Mouse (Mus musculus) frontal cortex, postnatal 10 days (tissue): ENCODE measurements around the gene Tmem25.
"Not testable (repeated sequence)": the region's sequence is repeated elsewhere in the genome, so short reads cannot be mapped to it uniquely, and the experiment has no call there.

Experiments
- DNase-seq, 2 experiments: peaks; one replicate each; pipeline ENCODE4 v3.0.0; 2022; ENCODE audit warnings: low spot score in 2 of 2, mixed read lengths in 1 of 2

Tmem25 gene

GRCm38 (mm10) chr9:44772750-44773651 is 26.1 kb downstream of the Tmem25 start:
- peak; percentile 87 to 92 for DNase-seq

GRCm38 (mm10) chr9:44772392-44772749 is 26.7 kb downstream of the Tmem25 start:
- DNase-seq = no peak

DNA sequence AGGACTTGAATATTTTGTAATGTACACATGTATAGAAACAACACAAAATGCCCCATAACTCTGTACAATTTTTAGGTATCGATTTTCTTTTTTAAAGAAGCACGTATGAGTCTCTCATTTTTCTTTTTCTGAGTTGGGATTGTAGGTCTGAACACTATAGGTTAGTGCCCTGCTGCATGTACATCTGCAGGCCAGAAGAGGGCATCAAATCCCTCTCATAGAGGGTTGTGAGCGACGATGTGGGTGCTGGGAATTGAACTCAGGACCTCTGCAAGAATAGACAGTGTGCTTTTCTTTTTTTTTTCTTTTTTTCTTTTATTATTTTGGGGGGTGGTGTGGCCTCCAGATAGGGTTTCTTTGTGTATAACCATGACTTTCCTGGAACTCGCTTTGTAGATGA is 27.7 kb downstream of the Tmem25 start:
- DNase-seq = no peak

DNA sequence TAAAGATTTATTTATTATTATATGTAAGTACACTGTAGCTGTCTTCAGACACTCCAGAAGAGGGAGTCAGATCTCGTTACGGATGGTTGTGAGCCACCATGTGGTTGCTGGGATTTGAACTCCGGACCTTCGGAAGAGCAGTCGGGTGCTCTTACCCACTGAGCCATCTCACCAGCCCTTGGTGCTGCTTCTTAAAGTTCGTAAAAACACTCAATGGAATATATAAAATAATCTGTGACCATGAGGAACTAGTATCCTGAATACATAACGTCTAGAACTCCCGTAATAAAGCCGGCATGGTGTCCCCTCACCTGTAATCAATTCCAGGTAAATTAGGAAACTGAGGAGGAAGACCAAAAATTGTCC is 31.1 kb downstream of the Tmem25 start:
- not testable (repeated sequence) for DNase-seq

DNA sequence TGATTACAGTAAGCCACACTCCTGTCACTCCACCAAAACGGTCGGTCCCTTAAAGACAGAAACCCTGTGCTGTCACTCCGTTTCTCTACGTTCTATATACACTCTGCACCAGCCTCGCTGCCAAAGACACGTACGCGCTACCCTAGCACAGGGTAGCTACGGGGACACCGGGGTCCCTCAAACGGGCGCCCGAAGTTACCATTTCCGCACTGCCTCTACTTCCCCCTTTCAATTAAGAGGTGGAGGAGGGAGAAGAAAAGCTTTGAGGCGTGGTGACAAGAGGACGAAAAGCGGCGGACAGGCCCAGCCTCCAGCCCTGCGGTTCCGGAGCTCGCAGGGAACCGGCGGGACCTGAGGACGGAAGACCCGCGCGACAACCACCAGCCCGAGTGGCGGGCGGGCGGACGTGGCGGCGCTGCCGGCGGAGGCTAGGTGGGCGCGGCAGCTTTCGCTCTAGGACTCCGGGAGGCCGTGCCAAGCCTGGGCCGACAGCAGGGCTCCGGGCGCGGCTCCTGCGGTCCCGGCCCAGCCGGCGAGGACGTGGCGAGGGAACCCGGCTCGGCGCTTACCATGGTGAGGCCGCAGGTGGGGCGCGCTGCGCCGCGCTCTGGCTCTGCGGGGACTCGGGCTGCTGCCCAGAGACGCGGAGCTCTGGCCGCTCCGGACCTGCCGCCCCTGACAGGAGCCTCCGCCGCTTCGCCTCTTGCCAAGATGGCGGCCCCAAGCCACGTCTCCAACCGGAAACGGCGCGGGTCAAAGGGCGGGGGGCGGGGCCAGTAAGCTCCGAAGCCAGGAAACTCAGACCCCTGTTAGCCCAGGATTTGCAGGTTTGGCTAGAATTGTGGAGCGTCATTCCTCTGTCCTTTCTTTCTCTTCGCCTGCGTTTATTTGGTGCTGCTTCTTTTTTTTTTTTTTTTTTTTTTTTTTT is 31.7 kb downstream of the Tmem25 start, which contains the start of the genes Arcn1 and Ift46:
Arcn1 (minus strand) TSS at position 745 of the 928 bp plus-strand sequence.
Ift46 (plus strand) TSS at position 808 of the 928 bp plus-strand sequence.
- DNase-seq = peak; percentile 65 to 80

DNA sequence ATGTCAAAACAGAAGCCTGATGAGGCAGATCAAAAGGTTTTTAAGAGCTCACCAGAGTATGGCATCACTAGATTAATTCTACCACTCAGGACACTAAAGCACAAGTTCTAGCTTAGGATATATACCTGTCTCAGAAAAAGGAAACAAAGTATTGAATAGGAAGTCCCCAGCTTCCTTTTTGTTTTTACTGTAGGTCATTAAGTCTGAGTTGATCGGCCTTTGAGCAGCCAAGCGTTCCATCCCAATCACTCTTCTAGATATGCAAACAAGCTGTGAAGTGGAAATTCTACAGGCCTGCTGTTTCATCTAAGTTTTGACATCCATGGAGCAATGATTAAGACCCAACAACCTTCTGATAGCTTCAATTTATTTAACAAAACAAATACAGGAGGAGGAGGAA is 38.2 kb downstream of the Tmem25 start:
- no peak for DNase-seq

DNA sequence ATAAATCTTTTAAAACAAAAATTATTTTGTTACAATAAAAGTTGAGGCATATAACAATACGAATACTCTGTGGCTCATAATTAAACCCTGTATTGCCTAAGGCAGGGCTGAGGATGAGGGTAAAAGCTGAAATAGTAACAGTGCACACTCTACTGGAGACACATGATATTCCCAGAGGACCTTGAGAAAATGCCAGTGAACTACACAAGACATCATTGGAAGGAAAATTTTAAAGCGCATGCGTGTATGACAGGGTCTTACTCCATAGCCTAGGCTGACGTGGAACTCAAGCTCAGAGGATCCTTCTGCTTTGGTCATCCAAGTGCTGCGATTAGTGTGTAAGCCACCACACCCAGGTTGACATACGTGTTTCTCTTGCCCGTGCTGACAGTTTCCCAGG is 50.6 kb downstream of the Tmem25 start:
- DNase-seq = no peak

GRCm38 (mm10) chr9:44747341-44747740 is 51.8 kb downstream of the Tmem25 start:
- no peak for DNase-seq

DNA sequence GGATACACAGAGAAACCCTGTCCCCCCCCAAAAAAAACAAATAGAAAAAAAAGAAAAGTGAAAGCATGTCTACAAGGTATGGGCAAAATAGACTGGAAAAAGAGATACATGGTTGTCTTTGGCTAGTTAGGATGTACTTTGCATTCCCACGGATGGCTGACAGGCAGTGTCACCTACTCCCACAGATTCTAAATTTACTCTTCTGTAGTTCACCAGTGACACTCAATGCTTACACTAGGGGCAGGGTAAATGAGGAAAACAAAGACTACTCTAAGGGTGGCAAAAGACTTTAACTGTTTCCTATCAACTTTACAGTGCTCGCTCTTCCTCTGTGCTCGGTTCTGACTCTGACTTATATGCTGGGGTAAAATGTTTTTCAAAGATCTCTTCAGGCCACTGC is 52.4 kb downstream of the Tmem25 start:
- DNase-seq = no peak

GRCm38 (mm10) chr9:44745371-44745770 is 53.7 kb downstream of the Tmem25 start:
- no peak for DNase-seq
